ENCODE assay signal across 9 mouse cellular contexts in the genomic region with DNA sequence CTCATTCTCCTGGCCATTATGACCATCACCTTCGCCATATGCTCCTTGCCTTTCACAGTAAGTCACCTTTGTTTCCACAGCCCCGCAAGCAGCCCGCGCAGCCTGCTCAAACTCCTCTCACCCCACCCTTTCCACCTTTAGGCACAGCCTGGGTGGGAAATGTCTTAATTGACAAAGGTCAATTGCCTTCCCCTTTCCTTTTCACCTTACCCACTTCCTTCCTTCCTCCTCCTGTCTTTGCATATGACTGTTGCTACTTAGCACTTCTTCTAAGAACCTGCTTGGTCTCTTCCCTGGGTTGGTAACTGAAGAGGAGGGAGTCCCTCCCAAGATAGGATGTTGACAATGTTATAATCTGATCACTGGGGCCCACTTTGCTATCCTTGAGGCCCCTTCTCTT. TPM values are rescaled to one million over a fixed set of nuclear protein-coding genes. Genes with fewer than 3 reads are reported as not detected.
A peak's percentile ranks its signal among the peaks of the same experiment; 100 is the strongest.
DNase-seq lines count a peak whose midpoint lies in the region; ATAC-seq and TF ChIP-seq lines count a peak whose summit lies in the region.
"Had no signal": no experiment of that assay in that cellular context is flagged by ENCODE, and none has a peak within 500 bp of the region (broad histone marks: within the 10 kb centered on the region; RNA-seq: fewer than 3 reads in every experiment).

No protein-coding gene starts in this region.

- WGBS in heart, embryonic 15.5 days = 28% methylated on average over 4 of the region's 4 CpGs
- WGBS in hindbrain, embryonic 13.5 days = 35% methylated on average over 4 of the region's 4 CpGs
- 27% methylated on average over 4 of the region's 4 CpGs for WGBS in midbrain, embryonic 11.5 days

- in situ Hi-C loops in ES-E14 (cut with MboI; ENCODE audit: low sequenced_read_pairs in 2 of 2, unreplicated experiment in 2 of 2) = loop anchor here in 1 of 2 experiments (25.0 kb wide), 1 partner anchor 448 kb away; no protein-coding TSS in a partner anchor

- H3K27me3 ChIP-seq in heart, embryonic 15.5 days = peaks cover 26% of the 10 kb centered on the region
- peaks cover 28% of the 10 kb centered on the region for H3K27me3 ChIP-seq in hindbrain, embryonic 13.5 days
- H3K27me3 ChIP-seq in midbrain, embryonic 11.5 days (ENCODE audit: control insufficient read depth, insufficient read depth, low read length) = peaks cover 14% of the 10 kb centered on the region

- peak overlapping the region; percentile 86 for H3K4me2 ChIP-seq in heart, embryonic 15.5 days
- peak overlapping the region; percentile 88 for H3K4me2 ChIP-seq in hindbrain, embryonic 13.5 days
- H3K4me2 ChIP-seq in midbrain, embryonic 11.5 days = peak overlapping the region; percentile 69

- ATAC-seq in heart, embryonic 15.5 days (replicated peaks; ENCODE audit: insufficient number of reproducible peaks, insufficient read depth, low FRiP score, low read depth) = no peak
- ATAC-seq in hindbrain, embryonic 13.5 days (ENCODE audit: low FRiP score) = no peak
- ATAC-seq in midbrain, embryonic 11.5 days (ENCODE audit: low FRiP score) = no peak

- H3K27ac ChIP-seq in heart, embryonic 15.5 days = no peak overlapping the region
- H3K27ac ChIP-seq in ES-E14 (ENCODE audit: insufficient read depth, low read depth, low read length, poor library complexity, severe bottlenecking) = no peak overlapping the region
- no peak overlapping the region for H3K27ac ChIP-seq in hindbrain, embryonic 13.5 days
- no peak overlapping the region for H3K27ac ChIP-seq in midbrain, embryonic 11.5 days (ENCODE audit: low read depth, low read length)

- H3K9ac ChIP-seq in heart, embryonic 15.5 days = no peak overlapping the region
- H3K9ac ChIP-seq in ES-E14 (ENCODE audit: insufficient read depth, low read depth, low read length, poor library complexity, severe bottlenecking) = no peak overlapping the region
- peak overlapping the region; percentile 71 for H3K9ac ChIP-seq in hindbrain, embryonic 13.5 days
- 0 out of 2 replicates have a peak overlapping the region, but pooled peaks have one; percentile 47 for H3K9ac ChIP-seq in midbrain, embryonic 11.5 days (ENCODE audit: low read length)

- H3K9me3 ChIP-seq in heart, embryonic 15.5 days (replicated peaks) = no peaks in the 10 kb centered on the region
- no peaks in the 10 kb centered on the region for H3K9me3 ChIP-seq in ES-E14 (ENCODE audit: control insufficient read depth, insufficient read depth, low read depth, low read length)
- no peaks in the 10 kb centered on the region for H3K9me3 ChIP-seq in hindbrain, embryonic 13.5 days
- no peaks in the 10 kb centered on the region for H3K9me3 ChIP-seq in midbrain, embryonic 11.5 days (ENCODE audit: control insufficient read depth, low read length)
- H3K9me3 ChIP-seq: G1E had no signal

- no peaks in the 10 kb centered on the region for H3K36me3 ChIP-seq in heart, embryonic 15.5 days
- no peaks in the 10 kb centered on the region for H3K36me3 ChIP-seq in ES-E14 (ENCODE audit: control insufficient read depth, insufficient read depth, low read length, poor library complexity, severe bottlenecking)
- no peaks in the 10 kb centered on the region for H3K36me3 ChIP-seq in hindbrain, embryonic 13.5 days
- H3K36me3 ChIP-seq in midbrain, embryonic 11.5 days (ENCODE audit: control insufficient read depth, insufficient read depth, low read length) = no peaks in the 10 kb centered on the region
- H3K36me3 ChIP-seq: G1E had no signal

- peaks cover 15% of the 10 kb centered on the region for H3K4me1 ChIP-seq in heart, embryonic 15.5 days (replicated peaks)
- peaks cover 2 to 8% of the 10 kb centered on the region in 2 experiments; a peak in 1 of 4 replicates for H3K4me1 ChIP-seq in ES-E14 (ENCODE audit: control insufficient read depth in 2 of 2, insufficient read depth in 2 of 2, low read length in 2 of 2, poor library complexity in 1 of 2)
- peaks cover 18% of the 10 kb centered on the region for H3K4me1 ChIP-seq in hindbrain, embryonic 13.5 days (replicated peaks)
- H3K4me1 ChIP-seq in midbrain, embryonic 11.5 days (ENCODE audit: control insufficient read depth, insufficient read depth, low read length) = no peaks in the 10 kb centered on the region; the same call in none of the 2 replicates

- DNase-seq in heart, adult 11 months = no peak
- no peak for DNase-seq in ES-E14 (ENCODE audit: low read depth, low spot score)
- peak; percentile 86 for DNase-seq in midbrain, embryonic 11.5 days (ENCODE audit: low spot score, missing footprints)
- DNase-seq in cerebellum, adult 8-10 months = no peak
- no peak for DNase-seq in left cerebral cortex, adult 18-20 months (ENCODE audit: low spot score in 2 of 2)
- no peak for DNase-seq in left cerebral cortex, adult 8-10 months (ENCODE audit: low spot score in 2 of 2)

- H3K4me3 ChIP-seq in heart, embryonic 15.5 days = peak overlapping the region; percentile 50
- H3K4me3 ChIP-seq in ES-E14 (ENCODE audit: insufficient read depth in 1 of 2, low read depth in 1 of 2, low read length in 2 of 2, poor library complexity in 1 of 2, severe bottlenecking in 1 of 2) = peak overlapping the region; percentile 30 to 60; a peak in 3 of 4 replicates
- H3K4me3 ChIP-seq in hindbrain, embryonic 13.5 days = peak overlapping the region; percentile 50
- H3K4me3 ChIP-seq in midbrain, embryonic 11.5 days (ENCODE audit: low read depth, low read length) = peak overlapping the region; percentile 34

TF ChIP-seq in ES-E14, 5 proteins besides CTCF, POLR2A, EP300 and RAD21:
- no peak for TF ChIP-seq CHD2 (IDR thresholded peaks at IDR 0.05; ENCODE audit: low read depth, low read length)
- no peak for TF ChIP-seq MAFK (IDR thresholded peaks at IDR 0.05; ENCODE audit: insufficient read depth, low read depth, low read length)
- TF ChIP-seq ZNF384 (IDR thresholded peaks at IDR 0.05; ENCODE audit: low read depth, low read length) = no peak
TF ChIP-seq in ES-E14: peak in this region for 0.

RNA-seq across cellular contexts. Expression of gene Ptger2, which starts 1.8 kb away (rescaled TPM):
- polyA plus RNA-seq in heart, embryonic 15.5 days (2015; fragmentation: Nextera tagmentation; extraction: Ambion mirVana) = 0.18 and 0.44 TPM in 2 replicates
- 0.18 and 0.74 TPM in 2 replicates for total RNA-seq in ES-E14 (2012; rRNA removed)
- 0.71 and 0.74 TPM in 2 replicates for polyA plus RNA-seq in hindbrain, embryonic 13.5 days (2015; fragmentation: Nextera tagmentation; extraction: Ambion mirVana)
- polyA plus RNA-seq in midbrain, embryonic 11.5 days (2014; fragmentation: Nextera tagmentation; extraction: Ambion mirVana) = 0.12 TPM in 1 of 2 replicates, not detected in the other
- total RNA-seq in left cerebral cortex, adult 18-20 months (2021) = under 1 TPM; 0.37 to 0.42 TPM
- under 1 TPM; 0.14 to 0.61 (median 0.41) TPM for total RNA-seq in left cerebral cortex, adult 8-10 months (2022)
- polyA plus RNA-seq: G1E had no signal

Comparison
In these comparisons a context has a peak if more than half of its experiments do, and no peak if none do; other contexts are left out.
1. H3K9ac ChIP-seq: peak in hindbrain, embryonic 13.5 days (single experiment) and midbrain, embryonic 11.5 days (single experiment); none in heart, embryonic 15.5 days (single experiment) and ES-E14 (single experiment).
2. Peak in every context shown above with its lines, with median percentiles within 50 percentile points of each other: H3K4me2 ChIP-seq and H3K4me3 ChIP-seq.